Mouse (Mus musculus) MEL-GATA-1-ER (cell line): ENCODE measurements around the gene Dusp14.

Source experiments
- DNase-seq: peaks from one replicate; pipeline ENCODE4 v3.0.0-alpha.2; 2012; ENCODE audit warnings: low read depth; ENCODE audit errors: extremely low read depth

Dusp14 gene

DNA sequence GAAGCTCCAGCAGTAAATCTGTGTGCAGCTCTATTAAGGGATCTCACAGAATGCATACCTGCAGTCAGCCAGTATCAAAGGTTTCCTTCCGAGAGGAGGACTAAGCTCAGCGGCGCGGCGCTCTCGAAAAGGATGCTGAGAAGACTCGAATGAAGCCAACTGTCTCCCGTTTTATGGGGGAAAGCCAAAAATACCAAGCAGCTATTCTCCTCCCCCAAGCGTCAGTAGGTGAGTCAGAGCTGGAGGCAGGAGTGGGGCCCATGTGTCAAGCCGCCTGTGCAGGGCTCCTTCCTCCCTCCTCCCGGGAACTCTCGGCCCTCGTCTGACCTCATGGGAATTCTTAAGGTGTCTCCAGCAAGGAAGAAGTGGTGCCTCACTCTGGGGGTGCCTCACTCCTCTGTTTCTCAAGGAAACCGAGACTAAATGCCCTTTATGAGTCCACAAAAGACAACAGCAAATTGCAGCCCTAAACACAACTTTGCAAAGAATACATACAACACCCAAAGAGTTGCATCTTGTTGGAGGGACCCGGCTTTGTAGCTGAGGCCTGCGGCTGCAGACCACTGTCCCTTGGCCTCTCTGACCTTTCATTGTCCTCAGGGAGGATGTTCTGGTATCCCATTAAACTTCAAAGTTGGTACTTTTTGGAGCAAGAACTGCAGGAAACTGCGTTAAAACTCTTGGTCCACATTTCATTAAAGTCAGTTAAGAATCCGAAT, 2.0 kb downstream of the Dusp14 start:
- no peak for DNase-seq

DNA sequence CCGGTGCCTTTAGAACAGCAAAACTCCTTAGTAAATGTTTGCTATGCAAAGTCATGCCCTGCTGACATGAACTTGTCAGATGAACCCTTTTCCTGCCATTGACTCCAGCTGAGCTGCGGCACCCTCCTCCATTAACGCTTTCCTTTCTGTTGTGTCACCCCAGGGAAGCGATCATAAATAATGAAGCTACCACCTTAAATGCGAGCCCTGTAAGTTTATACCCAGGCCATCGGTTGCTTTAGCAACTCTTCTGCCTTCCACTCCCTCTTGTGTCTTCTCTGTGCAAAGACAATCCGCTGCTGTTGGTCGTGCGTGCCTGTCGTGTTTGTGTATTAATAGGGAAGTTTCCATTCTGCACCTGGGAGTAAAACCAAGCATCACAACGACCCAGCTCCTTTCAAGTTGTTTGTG, 3.0 kb downstream of the Dusp14 start:
- DNase-seq, result no peak

DNA sequence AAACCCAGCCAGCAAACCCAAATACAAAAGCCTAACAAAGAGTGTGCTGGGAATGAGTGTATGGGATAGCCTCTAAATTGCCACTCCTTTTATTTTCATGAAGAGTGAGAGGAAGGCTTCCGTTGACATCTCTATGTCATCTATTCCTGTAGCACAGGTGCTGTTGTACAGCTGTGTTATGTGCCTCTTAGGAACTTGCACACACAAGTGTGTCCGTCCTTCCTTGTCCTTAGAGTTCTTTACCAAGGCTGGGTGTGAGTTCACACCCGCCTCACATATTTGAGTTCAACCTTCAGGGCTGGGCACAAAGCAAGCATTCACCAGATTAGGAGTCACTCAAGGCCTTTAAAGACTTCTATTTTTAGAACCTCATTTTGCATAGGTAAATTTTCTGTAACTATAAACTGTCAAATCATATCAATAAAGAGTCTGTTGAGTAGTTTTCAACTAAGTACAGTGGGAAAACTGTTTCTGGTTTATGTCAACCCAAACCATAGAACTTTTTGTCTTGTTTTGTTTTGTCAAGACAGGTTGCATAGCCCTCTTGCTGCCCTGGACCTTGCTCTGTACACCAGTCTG, 5.3 kb downstream of the Dusp14 start:
- no peak for DNase-seq

DNA sequence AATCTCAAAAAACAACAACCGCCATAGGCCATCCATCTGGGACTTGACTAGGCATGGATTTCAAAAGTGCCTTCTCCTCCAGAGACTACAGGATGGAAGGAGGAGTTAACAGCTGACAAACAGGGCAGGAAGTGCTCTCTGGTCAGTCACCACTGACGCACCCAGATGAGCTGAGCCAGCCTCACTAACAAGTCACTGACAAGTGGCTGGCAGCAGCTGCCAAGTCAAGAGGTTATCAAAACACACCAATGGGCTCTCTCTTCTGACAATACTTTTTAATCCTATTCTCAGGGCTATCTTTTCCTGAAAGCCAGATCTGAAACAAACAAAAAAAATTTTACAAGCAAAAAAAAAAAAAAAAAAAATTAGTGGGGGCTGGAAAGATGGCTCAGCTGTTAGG, 6.3 kb downstream of the Dusp14 start:
- DNase-seq, result no peak

DNA sequence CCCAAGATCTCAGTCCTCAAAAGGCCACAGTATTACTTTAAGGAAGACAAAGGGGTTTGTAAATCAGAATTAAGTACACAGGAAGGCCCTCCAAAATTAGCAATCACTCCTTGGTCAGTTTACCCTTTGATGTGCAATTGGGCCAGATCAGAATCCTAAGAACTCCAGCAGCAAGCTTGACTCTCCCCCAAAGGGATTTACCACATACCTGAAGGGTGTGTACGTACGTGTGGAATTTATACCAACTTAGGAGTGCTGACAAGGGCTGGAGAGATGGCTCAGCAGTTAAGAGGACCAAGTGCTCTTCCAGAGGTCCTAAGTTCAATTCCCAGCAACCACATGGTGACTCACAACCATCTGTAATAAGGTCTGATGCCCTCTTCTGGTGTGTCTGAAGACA, 7.2 kb downstream of the Dusp14 start:
- no peak for DNase-seq

DNA sequence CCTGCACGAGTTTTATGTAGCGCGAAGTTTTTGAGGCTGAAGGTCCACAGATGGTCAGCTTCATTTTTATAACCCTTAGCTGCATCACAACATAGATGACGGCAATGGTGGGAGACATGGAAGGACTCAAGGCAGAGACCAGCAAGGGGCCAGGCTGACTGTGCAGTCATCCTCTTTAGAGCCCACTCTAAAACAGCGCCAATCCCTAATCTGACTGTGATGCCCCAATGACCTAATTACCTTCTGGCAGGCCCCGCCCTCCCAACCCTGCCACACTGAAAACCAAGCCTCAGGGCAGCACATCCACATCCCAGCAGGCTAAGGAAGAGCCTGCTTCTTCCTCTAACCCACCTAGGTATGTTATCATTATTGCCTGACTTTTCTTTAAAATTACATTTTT, 8.4 kb downstream of the Dusp14 start:
- no peak for DNase-seq

DNA sequence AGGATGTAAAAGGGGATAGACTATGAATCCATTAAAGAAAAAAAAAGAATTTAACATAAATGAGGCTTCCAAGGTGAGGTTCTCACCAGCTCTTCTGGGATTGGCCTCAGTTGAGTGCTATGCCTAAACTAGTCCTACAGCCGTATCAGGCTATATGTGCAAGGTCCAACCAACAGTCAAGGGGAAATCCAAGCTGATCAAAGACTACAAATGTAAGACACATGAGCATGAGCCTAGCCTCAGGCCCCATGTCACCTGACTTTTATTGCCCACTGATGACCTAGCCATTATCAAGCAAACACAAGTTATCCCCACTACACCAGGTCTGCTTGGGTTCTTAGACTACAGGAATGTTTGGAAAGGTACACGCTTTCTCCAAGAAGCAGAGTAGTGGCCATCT, 9.3 kb downstream of the Dusp14 start:
- no peak for DNase-seq

DNA sequence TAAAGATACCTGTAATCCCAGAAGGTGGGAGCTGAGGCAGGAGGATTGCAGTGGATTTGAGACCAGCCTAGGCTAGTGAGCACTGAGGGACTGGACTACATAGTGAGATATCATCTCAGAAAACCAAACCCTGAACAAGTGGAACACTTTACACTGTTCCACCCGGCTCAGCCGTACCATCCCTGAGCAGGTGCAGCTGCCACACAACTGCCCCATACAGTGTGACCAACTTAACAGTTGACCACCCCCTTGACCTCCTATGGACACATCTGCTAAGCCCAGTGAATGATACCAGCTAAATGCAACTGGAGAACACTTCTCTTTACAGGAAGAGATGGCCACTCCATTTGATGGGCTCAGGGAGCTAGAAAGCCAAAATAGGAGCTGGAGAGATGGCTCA, 11.6 kb downstream of the Dusp14 start:
- DNase-seq, result no peak

DNA sequence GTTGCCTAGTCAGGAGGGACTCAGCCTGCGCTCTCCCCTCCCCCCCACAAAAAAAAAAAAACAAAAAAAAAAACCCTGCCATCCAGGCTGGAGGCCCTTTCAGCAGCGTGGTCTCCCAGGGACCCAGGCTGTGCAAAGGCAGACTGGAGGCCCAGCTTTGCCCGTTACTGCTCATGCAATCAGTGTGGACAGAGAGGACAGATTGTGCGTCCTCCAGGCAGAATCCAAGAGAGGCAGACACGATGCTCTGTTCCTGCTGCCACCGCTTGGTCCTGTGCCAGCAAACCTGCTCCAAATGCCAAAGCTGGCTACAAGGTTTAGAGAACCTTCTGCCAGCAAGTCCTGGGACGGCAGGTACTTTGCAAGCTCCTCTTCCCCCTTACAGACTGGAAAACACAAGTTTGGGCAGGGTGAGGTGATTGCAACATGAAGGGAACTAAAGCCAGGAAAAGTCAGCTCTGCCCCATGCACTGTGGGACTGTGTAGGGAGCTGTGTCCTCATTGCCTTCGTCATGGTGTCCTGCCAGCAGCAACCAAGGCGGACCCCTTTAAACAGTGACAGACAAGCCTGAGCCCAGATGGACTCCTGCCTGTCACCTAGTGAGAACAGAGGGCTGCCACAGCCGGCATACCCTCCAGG, 15.4 kb downstream of the Dusp14 start:
- no peak for DNase-seq

DNA sequence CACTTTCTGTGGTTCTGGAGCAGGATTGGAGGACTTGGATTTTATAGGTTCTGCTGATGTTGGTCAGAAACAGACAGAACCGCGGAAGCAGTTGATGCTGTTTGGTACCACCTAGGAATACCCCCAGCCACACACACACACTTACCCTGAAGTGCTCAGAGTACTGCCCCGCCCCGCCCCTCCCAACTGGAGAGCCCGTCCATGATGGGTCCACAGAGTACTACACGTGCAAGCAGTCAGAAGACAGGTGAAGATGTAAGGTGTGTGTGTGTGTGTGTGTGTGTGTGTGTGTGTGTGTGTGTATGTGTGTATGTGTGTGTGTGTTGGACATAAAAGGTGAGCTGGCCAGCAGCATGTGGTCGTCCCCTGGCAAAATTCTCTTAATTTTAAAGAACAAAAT, 16.0 kb downstream of the Dusp14 start:
- DNase-seq, result no peak

DNA sequence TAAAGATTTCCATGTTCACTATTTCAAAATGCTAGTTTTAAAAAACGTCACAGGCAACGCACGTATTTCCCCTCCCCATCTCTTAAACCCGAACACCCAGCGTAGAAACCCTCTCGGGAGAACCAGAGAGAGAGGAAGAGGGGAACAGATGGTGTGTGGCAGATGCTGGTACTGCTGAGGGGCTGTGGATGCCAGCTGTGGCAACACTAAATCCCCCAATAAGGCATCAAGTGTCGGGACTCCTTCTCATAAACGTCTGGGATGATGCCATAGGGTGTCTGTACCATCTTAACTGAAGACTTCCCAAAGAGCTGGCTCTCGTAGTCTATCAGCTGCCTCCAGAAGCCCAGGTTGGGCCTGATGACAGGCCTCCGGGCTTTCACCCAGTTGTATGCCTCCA, 20.6 kb downstream of the Dusp14 start:
- DNase-seq, result no peak

DNA sequence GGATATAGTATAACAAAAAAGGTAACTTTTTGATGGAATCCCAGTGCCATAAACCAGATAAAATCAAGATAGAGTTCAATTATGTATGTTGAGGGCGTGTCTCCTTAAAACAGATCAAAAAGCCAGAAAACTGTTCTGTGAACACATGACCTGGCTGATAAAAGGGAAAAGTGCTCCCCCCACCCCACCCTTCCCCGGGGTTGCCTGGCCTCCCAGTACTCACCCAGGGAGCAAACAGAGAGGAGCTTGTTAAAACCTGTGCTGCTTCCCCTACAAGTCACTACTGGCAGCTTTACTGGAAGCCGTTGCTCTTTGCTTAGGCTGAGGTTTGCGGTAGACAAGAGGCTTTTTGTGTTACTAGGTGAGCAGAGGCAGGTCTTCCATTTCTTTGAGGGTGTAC, 21.8 kb downstream of the Dusp14 start:
- no peak for DNase-seq

DNA sequence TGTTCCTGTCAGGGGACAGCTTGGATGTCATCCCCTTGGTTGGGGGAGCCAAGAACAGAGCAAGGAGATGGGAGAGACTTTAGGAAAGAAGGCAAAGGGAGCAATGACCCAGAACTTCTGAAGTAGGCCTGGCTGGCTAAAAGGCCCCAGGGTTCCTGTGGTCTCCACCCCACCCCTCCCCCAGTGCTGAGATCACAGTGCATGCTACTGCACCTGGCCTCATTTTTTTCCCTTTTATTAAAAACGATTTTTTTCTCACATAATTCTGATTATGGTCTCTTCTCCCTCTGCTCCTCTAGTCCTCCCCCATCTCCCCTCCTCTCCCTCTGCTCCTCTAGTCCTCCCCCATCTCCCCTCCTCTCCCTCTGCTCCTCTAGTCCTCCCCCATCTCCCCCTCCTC, 24.1 kb downstream of the Dusp14 start:
- DNase-seq, result no peak

DNA sequence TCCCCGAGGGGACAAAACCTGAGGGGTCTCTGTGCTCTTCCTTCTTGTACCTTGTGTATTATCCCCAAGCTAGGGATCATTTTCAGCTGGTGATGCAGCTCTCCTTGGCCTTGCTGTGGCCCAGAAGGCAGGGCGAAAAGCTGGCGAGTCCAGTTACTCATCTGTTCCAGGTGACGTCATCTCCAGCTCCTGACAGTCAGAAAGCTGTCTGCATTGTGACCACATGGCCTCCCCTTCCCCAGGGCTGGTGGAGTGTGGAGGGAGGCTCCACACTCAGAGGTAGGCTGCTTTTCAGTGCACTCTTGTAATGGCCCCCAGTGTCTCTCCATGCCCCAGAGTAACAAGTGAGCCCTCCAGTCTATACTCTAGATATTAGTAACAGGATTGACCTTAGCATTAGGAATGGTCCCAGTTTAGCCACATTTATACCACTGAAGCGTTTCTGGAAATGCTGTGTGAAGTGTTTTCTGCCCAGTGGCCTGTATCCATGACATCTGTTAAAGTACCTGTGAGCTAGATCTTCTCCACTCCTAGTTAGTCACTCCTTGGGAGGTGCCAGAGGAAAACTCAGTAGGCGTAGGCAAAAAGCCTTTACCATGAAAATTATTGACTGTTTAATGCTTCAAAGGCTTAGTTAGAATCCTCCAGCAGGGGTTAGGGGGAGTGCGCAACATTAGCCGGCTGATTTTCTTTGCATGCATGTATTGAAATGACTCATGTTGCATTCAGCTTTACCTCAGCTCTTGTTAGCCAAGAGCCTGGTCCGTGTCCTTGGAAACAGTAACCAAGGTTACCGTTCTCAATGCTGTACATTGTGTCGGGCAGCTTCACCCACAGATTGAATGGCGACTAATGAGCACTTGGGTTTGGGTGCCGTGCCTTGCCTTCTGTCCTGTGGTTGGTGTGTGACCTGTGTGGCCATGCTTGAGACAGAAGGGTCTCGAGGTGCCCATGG, 26.0 kb downstream of the Dusp14 start:
- DNase-seq, result no peak

DNA sequence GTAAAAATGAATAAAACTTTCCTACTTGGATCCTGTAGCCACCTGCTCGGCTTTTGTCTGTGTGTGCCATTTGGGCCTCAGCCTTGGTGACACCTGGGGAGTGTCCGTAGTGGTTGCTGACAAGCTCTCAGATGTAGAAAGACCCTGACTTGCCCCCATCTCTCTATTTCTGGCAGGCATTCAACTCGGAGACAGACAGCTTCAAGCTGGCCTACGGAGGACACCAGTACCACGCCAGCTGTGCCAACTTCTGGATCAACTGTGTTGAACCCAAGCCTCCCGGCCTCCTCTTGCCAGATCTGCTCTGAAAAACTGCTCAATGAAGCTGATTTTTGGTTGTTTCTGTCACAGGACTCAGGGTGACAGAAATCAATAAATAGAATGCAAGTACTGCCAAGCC, 28.4 kb downstream of the Dusp14 start:
- DNase-seq, result no peak

DNA sequence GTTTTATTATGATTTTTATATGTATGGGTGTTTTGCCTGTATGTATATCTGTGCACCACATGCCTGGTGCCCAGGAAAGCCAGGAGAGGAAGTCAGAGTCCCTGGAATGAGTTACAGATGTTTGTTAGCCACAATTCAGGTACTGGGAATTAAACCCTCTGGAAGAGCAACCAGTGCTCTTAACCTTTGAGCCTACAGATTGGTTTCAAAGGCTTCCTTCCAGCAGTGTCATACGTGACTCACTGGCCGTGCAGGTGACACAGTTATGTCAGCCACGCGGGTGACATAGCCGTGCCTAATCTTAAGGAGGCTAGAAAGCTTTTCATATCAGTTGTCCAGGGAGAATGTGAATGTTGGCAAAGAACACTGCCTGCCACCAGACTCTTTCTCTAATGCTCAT, 35.4 kb downstream of the Dusp14 start:
- DNase-seq, result no peak

DNA sequence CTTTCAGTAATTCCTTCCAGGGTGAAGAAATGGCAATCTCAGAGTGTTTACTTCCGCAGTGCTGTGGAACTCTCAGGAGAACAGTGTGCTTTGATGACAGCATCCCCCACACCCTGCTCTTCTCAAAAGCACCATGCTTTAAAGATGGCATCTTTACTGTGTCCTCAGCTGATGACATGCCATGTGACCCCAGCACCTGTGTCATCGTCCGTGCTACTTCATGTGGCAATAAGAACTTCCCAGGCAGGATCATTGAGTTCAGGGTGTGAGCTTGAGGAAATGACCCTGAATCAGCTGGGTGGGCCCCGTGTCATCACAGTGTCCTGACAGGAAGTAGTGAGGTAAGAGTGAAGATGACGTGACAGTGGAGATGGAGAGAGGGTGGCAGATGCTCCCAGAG, 36.5 kb downstream of the Dusp14 start:
- no peak for DNase-seq

DNA sequence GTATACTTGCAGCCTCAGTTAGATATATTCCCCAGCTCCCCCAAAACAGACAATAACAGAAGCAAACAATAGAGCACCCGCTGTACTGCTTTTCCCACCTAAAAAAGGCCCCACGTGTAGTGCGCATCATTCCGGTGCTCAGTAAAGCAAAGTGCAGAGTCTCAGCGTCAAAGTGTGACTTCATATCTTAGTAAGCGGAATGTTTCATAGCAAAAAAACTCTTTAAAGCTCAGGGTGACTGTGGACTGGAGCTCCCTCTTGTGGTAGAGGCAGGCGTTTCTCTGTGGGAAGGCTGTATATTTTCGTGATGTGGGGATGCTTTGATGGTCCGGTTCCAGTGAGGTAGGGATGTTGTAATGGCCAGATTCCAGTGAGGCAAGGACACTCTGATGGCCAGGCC, 37.1 kb downstream of the Dusp14 start:
- peak; percentile 3 for DNase-seq

DNA sequence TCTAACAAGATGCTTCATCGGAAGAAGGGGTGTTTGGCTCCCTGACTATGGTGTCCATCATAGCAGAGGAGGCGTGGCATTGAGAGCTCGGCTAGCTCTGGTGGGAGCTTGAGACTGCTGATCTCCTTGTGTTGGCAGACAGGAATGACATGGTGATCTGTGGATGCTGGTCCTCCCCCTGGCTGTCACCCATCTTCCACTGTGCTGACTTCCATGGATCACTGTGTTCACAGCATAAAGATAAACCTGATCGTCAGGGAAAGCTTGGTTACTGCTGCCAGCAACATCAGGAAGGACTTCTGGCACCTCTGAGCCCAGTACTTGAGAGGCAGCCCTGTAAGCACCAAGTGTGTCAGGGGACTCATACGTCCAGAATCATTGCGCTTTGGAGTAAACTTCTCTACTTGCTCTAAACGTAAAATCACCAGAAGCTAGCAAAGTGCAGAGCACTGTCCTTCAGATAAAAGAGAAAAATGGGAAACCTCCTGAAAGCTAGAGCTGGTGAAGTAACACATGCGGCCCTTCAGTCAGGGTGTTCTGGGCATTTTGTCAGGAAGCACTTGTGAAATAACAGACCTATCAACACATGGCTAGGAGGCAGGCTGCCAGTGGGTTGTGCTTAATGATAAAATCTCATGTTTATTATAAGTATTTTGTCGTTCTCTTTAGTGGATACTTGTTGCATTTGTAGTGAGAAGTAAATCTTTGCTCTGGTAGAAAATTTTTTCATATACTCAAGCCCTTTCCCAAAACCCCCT, 40.6 kb downstream of the Dusp14 start:
- DNase-seq, result no peak

DNA sequence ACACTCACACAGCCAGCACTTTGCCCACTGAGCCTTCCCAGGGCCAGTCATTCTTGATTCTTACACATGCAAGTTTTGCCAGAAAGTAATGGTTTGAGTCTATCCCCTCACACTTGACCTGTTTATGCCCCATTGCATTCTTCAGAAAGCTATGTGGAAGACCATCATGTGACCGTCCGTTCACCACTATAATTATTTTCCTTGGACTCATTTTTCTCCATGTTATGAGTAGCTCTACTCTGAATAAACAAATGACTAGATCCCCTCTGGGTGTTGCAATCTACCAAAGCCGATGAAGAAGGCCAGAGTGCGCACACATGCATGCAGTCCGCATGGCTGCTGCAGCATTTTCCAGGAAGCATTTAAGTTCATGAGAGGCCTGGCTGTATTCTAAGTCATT, 41.8 kb downstream of the Dusp14 start:
- DNase-seq, result no peak

DNA sequence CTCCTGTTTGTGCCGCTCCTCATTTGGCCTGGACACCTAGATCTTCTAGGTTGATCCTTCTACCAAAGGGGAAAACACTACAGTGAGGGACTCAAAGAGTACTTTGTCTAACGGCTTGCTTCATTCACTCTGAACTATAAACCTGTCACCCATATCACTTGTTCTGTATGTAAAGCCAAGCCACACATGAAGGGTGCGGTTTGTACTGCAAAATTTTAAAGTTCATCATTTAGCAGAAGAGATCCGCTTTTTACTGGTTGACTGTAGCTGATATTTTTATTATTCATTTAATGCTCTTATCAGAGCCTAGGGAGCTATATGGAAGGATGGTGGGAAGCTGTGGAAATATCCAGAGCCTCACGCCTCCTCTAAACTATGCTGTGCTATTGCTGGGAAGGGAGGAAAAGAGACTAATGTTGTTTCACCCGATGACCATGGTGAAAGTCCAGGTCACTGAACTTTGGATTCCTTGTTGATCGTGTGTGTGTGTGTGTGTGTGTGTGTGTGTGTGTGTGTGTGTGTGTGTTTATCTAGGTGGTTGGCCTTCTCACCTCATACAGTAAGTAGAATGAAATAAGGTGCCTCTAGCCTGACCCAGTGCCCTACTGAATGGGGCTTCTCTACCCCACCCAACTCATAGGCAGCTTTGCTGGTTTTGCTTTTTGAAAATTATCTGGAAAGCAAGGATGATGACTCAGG, 52.1 kb downstream of the Dusp14 start:
- DNase-seq, result no peak
